Mouse (Mus musculus): ENCODE measurements around the gene Mrps10. TPM values are rescaled to one million over a fixed set of nuclear protein-coding genes. Genes with fewer than 3 reads are reported as not detected.
A peak's percentile ranks its signal among the peaks of the same experiment; 100 is the strongest.
"Not testable (repeated sequence)": the region's sequence is repeated elsewhere in the genome, so short reads cannot be mapped to it uniquely, and the experiment has no call there.

Gene Mrps10
- total RNA-seq, 1 experiment from 2014 or later: 29.4 TPM

DNA sequence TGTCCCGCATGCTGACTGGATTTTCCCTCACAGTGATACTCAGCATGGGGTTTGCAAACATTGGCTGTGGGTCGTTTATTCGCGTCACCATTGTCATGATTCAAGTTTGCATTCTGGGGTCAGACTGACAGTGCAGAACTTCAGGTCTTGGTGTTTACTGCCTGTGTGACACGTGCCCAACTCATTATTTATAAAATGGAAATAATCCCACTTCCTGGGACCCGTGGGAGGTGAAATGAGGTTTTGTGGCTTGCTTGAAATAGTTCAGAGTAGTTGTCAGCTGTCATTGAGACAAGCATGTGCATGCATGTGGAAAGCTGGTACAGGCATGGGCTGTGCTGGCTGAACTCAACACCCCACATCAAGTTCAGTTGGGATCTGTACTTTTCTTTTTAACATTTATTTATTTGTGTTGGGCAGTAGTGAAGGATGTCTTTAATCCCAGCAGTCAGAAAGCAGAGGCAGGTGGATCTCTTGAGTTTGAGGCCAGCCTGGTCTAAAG, 8.1 kb downstream of the Mrps10 start:
- ATAC-seq (ENCODE audit: extremely low read depth, insufficient number of reproducible peaks, low FRiP score, poor library complexity, severe bottlenecking): no peak

DNA sequence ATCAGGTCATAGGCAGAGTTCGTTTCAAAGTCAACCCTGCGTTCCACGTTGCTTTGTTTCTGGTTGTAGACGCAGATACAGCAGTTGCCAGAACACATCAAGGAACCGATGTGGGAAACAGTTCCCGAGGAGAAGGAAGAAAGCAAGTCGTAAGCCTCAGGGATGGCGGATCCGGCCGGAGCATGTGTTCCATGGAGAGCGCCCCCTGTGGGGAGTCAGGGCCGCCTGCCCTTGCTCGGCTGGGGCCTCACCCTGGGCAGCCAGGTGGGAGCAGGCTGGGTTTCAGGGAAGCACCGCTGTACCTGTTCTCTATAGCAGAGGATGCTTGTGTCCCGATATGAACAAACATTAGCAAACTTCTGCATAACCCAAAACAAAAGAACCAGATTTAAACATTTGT, 9.4 kb downstream of the Mrps10 start:
- ATAC-seq (ENCODE audit: extremely low read depth, insufficient number of reproducible peaks, low FRiP score, poor library complexity, severe bottlenecking): no peak

DNA sequence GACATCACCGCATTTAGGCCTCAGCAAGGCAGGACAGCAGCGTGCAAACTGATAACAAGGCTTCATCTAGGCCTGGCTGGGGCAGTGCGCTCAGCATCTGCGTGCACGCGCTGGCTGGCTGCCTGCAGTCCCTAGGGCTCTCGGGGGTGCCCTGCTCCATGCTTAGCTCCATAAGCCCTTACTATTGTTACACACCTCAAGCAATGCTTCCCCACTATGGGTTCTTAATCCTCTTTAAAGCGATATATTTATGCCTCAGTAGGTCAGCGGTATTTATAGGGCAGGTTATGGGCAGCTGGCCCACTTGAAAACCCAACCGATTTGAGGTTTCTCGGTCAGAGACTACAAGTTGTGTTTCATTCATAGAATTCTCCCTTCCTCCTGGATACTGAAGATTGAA, 13.2 kb downstream of the Mrps10 start:
- ATAC-seq (ENCODE audit: extremely low read depth, insufficient number of reproducible peaks, low FRiP score, poor library complexity, severe bottlenecking): no peak

DNA sequence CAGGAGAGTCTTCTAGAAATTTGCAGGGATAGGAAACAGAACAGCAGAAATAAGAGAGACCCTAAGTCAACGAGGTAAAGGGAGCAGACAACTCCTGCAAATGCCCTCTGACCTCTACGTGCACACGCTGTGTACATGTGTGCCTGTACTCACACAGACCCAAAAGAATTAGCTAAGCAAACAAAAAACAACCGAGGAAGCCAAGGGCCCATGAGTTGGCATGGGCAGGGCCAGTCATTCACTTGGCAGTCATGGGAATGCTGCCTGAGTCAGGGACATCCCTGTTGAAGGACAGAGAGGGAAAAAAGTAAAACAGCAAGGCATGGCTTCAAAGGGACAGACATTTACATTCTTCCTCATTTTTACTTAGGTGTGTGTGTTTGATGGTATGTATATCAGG, 14.6 kb downstream of the Mrps10 start:
- no peak for ATAC-seq (ENCODE audit: extremely low read depth, insufficient number of reproducible peaks, low FRiP score, poor library complexity, severe bottlenecking)

DNA sequence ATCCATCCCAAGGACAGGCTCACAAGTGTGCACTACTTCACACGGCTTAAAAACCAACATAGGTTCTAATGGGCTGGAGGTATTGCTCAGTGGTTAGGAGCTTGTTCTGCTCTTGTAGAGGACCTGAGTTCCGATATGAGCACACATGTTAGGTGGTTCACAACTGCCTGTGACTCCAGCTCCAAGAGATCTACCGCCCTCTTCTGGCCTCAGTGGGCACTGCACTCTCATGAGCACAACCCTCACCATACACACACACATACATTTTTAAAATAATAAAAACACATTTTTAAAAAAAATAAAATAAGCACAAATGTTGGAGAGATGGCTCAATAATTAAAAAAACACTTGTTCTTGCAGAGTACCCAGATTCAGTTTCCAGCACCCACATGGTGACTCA, 15.4 kb downstream of the Mrps10 start:
- ATAC-seq (ENCODE audit: extremely low read depth, insufficient number of reproducible peaks, low FRiP score, poor library complexity, severe bottlenecking): no peak

DNA sequence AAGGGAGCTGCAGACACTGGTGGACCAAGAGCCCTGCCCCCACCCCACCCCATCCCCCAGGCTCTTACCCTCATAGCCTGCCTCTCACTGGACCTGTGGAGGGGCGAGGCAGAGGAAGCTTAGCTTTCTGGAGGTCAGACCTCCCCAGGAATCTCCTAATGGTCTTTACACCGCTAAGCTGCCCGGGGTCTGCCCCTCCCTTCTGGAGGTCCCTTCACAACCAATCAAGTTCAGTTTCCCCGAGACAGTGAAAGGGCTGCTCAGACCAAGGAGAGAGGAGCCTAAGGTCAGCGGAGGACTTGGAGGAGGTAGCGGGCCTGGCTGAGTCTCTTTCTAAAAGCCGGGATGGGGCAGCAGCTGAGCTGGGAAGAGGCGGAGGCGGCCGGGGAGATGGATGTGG, 16.5 kb downstream of the Mrps10 start, which contains the start of gene Guca1b:
Guca1b (plus strand) TSS at position 249 of the 400 bp plus-strand sequence.
- ATAC-seq (ENCODE audit: extremely low read depth, insufficient number of reproducible peaks, low FRiP score, poor library complexity, severe bottlenecking): no peak

DNA sequence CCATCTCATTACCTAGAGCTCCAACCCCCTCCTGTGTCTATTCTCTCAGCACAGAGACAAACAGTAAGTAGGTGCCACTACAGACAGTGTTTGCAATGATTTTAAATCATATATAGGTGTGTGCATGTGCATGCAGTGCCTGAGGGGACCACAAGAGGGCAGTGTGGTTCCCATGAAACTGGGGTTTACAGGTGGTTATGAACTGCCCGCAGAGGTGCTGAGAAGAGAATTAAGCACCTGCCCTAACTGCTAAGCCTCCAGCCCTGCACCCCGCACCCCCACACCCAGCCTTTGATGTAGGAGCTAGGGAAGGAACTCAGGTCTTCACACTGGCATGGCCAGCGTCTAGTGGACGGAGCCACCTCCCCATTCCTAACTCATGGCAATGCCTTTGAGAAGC, 18.0 kb downstream of the Mrps10 start:
- ATAC-seq (ENCODE audit: extremely low read depth, insufficient number of reproducible peaks, low FRiP score, poor library complexity, severe bottlenecking): 0 out of 2 replicates have a peak, but pooled peaks have one; percentile 34

DNA sequence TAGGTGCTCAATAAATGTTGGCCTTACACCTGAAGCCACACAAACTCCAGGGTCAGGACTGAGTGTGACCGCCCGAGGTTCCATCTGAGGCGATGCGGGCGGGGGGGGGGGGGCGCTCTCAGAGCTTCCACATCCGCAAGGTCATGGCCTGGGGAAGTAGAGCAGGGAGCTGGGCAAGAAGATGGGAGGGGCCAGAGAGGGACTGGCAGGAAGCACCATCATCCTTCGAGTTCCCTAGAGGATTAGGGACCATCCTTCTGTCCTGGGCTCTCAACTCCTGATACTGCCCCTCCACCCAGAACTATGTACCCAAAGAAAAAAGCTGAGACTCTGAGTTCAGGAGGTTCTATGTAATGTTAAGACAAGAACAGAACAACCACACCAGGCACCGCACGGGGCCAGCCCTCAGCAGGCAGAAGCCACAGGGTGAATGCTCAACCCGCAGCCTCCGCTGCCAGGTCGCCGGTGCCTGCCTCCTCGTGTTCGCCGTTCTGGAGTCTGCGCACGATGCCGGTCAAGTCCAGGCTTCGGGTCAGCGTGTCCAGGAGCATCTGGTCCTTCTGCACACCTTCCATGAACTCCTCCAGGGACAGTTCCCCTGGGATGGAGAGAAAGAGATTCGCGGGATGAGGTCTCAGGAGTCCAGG, 25.7 kb downstream of the Mrps10 start:
- ATAC-seq (ENCODE audit: extremely low read depth, insufficient number of reproducible peaks, low FRiP score, poor library complexity, severe bottlenecking): peak; percentile 43; the same call in 1 of the 2 replicates

DNA sequence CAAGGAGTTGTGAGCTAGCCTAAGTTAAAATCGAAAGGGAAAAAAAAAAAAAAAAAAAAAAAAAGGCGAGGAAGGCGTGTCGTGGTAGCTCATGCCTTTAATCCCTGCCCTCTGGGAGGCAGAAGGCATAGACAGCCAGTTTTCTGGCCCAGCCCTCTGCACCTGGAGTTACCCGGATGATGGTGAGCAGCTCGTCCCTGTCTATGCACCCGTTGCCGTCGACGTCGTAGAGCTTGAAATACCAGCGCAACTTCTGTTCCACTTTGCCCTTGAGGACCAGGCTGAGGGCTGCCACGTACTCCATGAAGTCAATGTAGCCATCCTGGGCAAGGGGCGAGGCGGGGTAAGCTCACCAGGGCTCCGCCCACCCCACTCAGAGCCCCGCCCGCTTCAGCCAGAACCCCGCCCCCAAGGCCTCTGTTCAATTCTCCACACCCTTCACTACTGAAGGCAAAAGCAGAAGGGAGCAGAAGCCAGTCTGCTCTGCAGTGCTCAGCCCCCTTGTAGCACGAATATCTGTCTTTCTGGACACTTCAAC, 26.8 kb downstream of the Mrps10 start:
- peak; percentile 73 for ATAC-seq (ENCODE audit: extremely low read depth, insufficient number of reproducible peaks, low FRiP score, poor library complexity, severe bottlenecking)

DNA sequence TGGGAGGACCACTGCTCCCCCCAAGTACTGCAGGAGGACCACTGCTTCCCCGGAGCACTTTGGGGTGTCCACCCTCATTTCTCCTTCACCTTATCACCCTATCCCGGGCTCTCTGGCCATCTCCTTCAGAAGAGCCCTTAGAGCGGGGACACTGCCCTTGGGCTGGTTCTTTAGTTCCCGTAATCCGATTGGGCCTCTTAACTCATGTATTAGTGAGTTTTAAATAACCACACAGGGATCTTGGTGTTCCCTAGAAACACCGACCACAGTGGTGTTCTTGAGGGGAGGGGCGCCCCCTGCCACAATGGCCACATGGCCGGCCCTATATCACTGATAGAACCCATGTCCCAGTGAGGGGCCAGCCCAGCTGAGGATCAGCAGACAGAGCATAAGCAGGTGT, 30.4 kb downstream of the Mrps10 start:
- ATAC-seq (ENCODE audit: extremely low read depth, insufficient number of reproducible peaks, low FRiP score, poor library complexity, severe bottlenecking): no peak

DNA sequence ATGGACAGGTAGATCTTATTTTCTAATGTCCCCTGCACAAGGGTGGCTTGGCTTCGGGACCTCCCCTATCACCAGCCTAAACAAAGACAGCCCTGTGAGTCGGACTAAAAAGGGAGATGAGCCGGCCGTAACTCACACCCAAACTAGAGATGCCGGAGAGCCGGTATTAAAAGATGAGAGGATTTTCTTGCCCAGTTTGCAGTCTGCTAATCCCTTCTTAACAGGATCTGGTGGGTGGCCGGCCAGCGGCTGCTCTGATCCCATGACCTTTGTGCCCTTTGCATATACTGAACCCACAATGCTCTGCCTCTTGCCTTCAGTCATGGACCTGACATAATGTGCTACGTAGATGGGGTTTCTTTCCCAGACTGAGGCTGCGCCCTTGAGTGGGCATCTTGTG, 31.8 kb downstream of the Mrps10 start, which contains the start of gene Guca1a:
Guca1a (minus strand) TSS at position 134 of the 400 bp plus-strand sequence.
- no peak for ATAC-seq (ENCODE audit: extremely low read depth, insufficient number of reproducible peaks, low FRiP score, poor library complexity, severe bottlenecking)

DNA sequence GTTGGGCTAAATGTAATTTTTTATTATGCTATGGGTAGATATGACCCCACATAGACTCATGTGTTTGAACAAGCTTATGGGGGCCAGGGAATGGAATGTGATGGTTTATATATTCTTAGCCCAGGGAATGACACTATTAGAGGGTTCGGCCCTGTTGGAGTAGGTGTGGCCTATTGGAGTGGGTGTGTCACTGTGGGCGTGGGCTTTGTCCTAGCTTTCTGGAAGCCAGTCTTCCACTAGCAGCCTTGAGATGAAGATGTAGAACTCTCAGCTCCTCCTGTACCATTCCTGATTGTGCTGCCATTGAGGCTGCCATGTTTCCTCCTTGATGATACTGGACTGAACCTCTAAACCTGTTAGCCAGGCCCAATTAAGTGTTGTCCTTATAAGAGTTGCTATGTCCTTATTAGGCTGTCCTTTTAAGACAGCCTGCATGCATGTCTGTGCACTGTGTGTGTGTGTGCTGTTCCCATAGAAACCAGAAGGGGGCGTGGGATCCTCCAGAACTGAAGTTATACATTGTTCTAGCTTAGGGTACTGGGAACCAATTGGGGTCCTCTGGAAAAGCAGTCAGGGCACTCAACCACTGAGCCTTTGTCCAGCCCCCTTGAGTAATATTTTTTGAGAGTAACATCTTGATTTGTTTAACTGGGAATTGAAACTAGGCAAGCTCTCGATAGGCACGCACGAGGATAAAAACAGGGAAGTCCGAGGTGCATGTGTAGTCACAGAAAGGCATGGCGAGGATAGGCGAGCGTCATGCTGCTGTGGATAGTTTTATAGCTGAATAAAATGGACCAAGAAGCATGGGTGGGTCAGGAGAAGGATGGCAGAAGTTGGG, 39.2 kb downstream of the Mrps10 start:
- ATAC-seq (ENCODE audit: extremely low read depth, insufficient number of reproducible peaks, low FRiP score, poor library complexity, severe bottlenecking): no peak

DNA sequence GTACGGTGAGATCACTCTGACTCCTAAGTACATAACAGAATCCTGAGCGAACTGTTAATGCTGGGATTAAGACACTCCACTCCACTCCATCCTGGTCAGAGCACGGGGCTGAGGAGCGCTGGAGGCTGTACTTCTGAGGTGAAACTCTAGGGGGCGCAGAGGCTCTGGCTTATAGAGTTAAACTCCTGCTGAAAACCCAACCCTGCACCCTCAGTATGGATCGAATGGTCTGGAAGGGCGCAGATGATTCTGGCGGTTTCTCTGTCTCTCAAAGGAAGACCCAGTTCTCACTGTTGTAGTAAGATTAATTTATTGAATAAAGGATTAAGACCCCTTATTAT, 39.8 kb downstream of the Mrps10 start:
- ATAC-seq (ENCODE audit: extremely low read depth, insufficient number of reproducible peaks, low FRiP score, poor library complexity, severe bottlenecking): peak; percentile 45; the same call in 1 of the 2 replicates

DNA sequence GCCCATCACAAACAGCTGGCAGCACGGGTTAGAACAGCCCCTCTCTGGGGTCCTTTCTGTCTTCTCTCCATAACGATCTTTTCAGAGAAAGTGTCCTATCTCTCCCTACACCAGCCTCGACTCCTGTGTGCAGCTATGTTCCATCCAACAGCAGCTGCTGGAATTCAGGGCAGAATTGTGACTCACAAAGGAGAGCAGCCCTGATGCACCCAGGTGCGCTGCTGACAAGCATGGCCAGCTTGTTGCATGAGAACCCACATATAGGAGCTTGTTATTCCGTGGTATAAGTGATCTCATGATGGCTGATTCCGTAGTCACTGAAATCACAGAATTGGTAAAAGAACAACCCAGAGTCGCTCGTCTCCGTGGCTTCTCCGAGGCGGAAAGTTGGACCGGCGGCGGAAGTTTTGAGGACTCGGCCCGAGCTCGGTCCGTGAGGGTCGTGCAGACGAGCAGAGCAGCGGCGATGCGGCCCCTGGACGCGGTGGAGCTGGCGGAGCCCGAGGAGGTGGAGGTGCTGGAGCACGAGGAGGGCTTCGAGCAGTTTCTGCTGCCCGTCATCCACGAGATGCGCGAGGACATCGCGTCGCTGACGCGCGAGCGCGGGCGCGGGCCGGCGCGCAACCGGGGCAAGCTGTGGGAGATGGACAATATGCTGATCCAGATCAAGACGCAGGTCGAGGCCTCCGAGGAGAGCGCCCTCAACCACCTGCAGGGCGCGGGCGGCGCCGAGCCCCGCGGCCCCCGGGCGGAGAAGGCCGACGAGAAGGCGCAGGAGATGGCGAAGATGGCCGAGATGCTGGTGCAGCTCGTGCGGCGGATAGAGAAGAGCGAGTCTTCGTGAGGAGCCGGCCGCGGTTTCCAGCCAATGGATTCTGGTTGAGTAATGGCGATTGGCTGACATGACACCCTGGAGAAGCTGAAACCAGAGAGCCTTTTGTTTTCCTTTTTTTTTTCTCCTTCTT, 41.5 kb downstream of the Mrps10 start:
- ATAC-seq (ENCODE audit: extremely low read depth, insufficient number of reproducible peaks, low FRiP score, poor library complexity, severe bottlenecking): 0 out of 2 replicates have a peak, but pooled peaks have one; percentile 17

DNA sequence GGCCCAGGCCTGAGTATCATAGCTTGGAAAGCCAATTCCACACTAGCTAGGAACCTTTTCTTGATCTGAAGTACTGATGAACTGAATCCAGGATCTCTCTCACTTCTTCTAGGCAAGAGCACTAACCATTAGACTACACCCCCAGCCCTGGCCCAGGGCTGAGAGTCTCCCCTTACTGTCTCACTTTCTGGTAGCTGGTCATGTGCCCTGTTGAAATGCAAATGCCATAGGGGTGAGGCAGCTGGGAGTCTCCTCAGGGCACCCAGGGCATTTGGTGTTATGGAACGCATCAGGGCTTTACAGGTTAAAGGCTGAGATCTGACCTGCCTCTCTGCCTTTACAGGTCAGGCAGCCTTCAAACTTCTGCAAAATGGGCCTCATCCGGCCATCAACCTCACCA, 51.5 kb downstream of the Mrps10 start:
- ATAC-seq (ENCODE audit: extremely low read depth, insufficient number of reproducible peaks, low FRiP score, poor library complexity, severe bottlenecking): no peak

DNA sequence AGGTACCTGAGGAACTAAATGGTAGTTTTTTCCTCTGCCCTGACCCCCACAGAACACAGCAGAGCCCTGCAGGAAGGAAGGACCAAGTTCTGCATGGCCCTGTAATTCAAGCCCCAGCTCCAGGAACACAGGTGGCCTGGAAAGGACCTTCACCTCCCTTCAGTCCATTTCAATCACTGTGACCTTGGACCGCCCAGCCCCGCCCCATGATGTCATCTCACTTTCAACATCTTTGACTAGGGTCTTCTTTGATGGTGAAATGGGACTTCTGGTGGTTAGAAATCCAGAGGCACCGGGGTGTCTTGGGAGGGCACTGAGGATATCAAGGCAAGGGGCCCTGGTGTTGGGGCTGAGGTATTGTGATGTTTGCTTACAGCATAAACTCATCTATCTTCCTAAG, 52.9 kb downstream of the Mrps10 start:
- ATAC-seq (ENCODE audit: extremely low read depth, insufficient number of reproducible peaks, low FRiP score, poor library complexity, severe bottlenecking): no peak

DNA sequence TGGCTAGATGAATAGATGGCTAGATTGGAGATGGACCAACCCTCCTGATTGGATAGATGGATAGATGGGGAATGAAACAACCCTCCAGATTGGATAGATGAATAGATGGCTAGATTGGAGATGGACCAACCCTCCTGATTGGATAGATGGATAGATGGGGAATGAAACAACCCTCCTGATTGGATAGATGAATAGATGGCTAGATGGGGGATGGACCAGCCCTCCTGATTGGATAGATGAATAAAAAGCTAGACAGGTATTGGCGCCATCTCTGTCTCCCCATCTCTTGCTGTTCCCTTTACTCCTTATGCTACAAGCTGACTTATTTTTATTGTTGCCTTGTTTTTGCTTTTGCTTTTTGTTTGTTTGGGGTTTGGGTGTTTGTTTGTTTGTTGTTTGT, 53.9 kb downstream of the Mrps10 start:
- ATAC-seq (ENCODE audit: extremely low read depth, insufficient number of reproducible peaks, low FRiP score, poor library complexity, severe bottlenecking): not testable (repeated sequence)

DNA sequence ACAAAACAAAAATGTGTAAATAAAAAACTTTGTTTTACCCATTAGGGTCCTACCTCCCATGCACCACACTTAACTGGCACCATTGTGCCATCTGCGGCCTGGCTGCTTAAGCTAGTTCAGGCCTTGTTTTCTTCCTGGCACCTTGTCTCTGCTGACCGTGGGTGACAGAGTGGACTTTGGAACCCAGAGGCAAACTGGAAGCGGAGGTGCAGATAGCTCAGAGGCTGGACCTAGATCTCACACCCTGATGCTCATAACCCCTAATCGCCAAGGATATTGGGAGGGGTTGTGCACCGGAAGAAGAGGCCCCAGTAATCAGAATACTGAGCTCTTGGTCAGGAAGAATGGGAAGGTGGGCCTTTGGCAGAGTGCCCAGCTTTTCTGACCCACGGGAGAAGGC, 55.5 kb downstream of the Mrps10 start:
- ATAC-seq (ENCODE audit: extremely low read depth, insufficient number of reproducible peaks, low FRiP score, poor library complexity, severe bottlenecking): no peak

DNA sequence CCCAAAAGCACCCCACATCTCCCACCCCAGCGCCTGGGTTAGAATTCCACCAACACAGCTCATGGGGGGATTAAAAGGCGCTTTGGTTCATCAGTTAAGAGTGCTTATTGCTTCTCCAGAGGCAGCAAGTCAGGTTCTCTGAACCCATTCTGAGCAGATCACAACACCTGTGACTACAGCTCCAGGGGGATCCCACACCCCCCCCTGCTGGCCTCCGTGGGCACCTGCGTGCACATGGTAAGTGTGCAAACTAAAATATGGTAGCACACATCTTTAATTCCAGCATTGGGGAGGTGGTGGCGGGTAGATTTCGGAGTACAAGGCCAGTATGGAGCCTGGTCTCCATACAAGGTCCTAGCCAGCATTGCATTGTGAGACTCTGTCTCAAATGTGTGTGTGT, 58.6 kb downstream of the Mrps10 start:
- ATAC-seq (ENCODE audit: extremely low read depth, insufficient number of reproducible peaks, low FRiP score, poor library complexity, severe bottlenecking): no peak

All from neutrophil, adult 5-6 weeks (primary cell).